Mouse (Mus musculus): Measurements from ENCODE around the gene Tmem107. TPM values are rescaled to one million over a fixed set of nuclear protein-coding genes. Genes with fewer than 3 reads are reported as not detected.
A peak's percentile ranks its signal among the peaks of the same experiment; 100 is the strongest.

Tmem107 gene
- polyA plus RNA-seq, 2 experiments = 12.0 to 21.9 TPM

- no peak for ATAC-seq (ENCODE audit: insufficient read depth)
- Histone ChIP-seq H3K4me3 (ENCODE audit: insufficient read depth in 1 of 2, low read depth in 2 of 2, low read length in 2 of 2) (no peak overlapping the region), H3K27ac (no peak overlapping the region), H3K9me3 (ENCODE audit: control insufficient read depth, low read length) (no peaks in the 10 kb centered on the region), H3K36me3 (replicated peaks; ENCODE audit: control insufficient read depth, insufficient read depth, low read depth) (peaks cover 8% of the 10 kb centered on the region), H3K9ac (replicated peaks) (no peak overlapping the region), H3K4me2 (ENCODE audit: low read depth) (no peak overlapping the region), H3K27me3 (ENCODE audit: control insufficient read depth, insufficient read depth, low read length) (no peaks in the 10 kb centered on the region), H3K4me1 (replicated peaks; ENCODE audit: control insufficient read depth in 2 of 2, insufficient read depth in 2 of 2, low read length in 1 of 2) (peaks cover 4 to 13% of the 10 kb centered on the region in 2 experiments)
- TF ChIP-seq EP300 (IDR thresholded peaks at IDR 0.05; ENCODE audit: low read depth) = no peak
- no peak for TF ChIP-seq CTCF (IDR thresholded peaks at IDR 0.05; ENCODE audit: low read depth)
- no peak for DNase-seq (ENCODE audit: low read depth in 3 of 3, low spot score in 3 of 3)
- WGBS (ENCODE audit: insufficient replicate concordance) = 83% methylated on average over 11 of the region's 11 CpGs
Observed at GRCm38 (mm10) chr11:69106842-69107241, 36.2 kb downstream of the Tmem107 start.

DNA sequence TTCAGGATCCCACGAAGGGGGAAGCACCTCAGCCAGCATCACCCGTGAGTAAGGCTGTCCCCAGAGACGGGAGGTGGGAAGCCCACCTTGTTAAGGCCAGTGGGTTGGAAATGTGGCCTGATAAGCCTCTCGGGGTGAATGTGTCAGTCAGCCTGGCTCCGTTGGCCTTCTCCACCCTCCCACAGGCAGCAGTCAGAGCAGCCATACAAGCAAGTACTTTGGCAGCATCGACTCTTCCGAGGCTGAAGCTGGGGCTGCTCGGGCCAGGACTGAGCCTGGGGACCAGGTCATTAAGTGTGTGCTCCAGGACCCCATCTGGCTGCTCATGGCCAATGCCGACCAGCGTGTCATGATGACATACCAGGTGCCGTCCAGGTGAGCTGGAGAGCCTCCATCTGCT is 37.1 kb downstream of the Tmem107 start:
- peaks cover 8% of the 10 kb centered on the region for H3K36me3 ChIP-seq (replicated peaks; ENCODE audit: control insufficient read depth, insufficient read depth, low read depth)
- no peak overlapping the region for H3K27ac ChIP-seq
- H3K4me3 ChIP-seq (ENCODE audit: insufficient read depth in 1 of 2, low read depth in 2 of 2, low read length in 2 of 2) = no peak overlapping the region
- 74% methylated on average over 11 of the region's 11 CpGs for WGBS (ENCODE audit: insufficient replicate concordance)
- TF ChIP-seq CTCF (IDR thresholded peaks at IDR 0.05; ENCODE audit: low read depth) (no peak), EP300 (IDR thresholded peaks at IDR 0.05; ENCODE audit: low read depth) (no peak)
- H3K9me3 ChIP-seq (ENCODE audit: control insufficient read depth, low read length) = no peaks in the 10 kb centered on the region
- H3K9ac ChIP-seq (replicated peaks) = no peak overlapping the region
- no peak for DNase-seq (ENCODE audit: low read depth in 3 of 3, low spot score in 3 of 3)
- no peak for ATAC-seq (ENCODE audit: insufficient read depth)
- no peaks in the 10 kb centered on the region; the same call in 1 of the 2 replicates for H3K27me3 ChIP-seq (ENCODE audit: control insufficient read depth, insufficient read depth, low read length)
- no peak overlapping the region for H3K4me2 ChIP-seq (ENCODE audit: low read depth)
- peaks cover 4 to 17% of the 10 kb centered on the region in 2 experiments for H3K4me1 ChIP-seq (replicated peaks; ENCODE audit: control insufficient read depth in 2 of 2, insufficient read depth in 2 of 2, low read length in 1 of 2)

DNA sequence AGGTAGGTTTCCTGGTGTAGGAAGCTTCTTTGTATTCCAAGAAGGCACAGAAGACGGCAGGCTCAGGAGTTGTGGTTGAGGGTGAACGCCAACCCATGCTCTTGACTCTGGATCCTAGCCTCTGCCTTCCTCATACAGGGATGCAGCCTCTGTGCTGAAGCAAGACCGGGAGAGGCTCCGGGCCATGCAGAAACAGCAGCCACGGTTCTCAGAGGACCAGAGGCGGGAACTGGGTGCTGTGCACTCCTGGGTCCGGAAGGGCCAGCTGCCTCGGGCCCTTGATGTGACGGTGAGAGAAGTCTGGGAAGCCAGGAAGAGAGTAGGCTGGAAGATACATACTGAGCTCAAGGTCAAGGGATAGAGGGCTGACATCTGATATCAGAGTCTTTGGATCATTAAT is 37.6 kb downstream of the Tmem107 start:
- 81% methylated on average over 9 of the region's 9 CpGs for WGBS (ENCODE audit: insufficient replicate concordance)
- no peaks in the 10 kb centered on the region; the same call in 1 of the 2 replicates for H3K27me3 ChIP-seq (ENCODE audit: control insufficient read depth, insufficient read depth, low read length)
- TF ChIP-seq EP300 (IDR thresholded peaks at IDR 0.05; ENCODE audit: low read depth) (no peak), CTCF (IDR thresholded peaks at IDR 0.05; ENCODE audit: low read depth) (no peak)
- H3K27ac ChIP-seq = no peak overlapping the region
- DNase-seq (ENCODE audit: low read depth in 3 of 3, low spot score in 3 of 3) = no peak
- H3K9ac ChIP-seq (replicated peaks) = no peak overlapping the region
- no peak for ATAC-seq (ENCODE audit: insufficient read depth)
- H3K4me3 ChIP-seq (ENCODE audit: insufficient read depth in 1 of 2, low read depth in 2 of 2, low read length in 2 of 2) = no peak overlapping the region
- H3K36me3 ChIP-seq (replicated peaks; ENCODE audit: control insufficient read depth, insufficient read depth, low read depth) = peaks cover 8% of the 10 kb centered on the region
- no peaks in the 10 kb centered on the region for H3K9me3 ChIP-seq (ENCODE audit: control insufficient read depth, low read length)
- H3K4me2 ChIP-seq (ENCODE audit: low read depth) = no peak overlapping the region
- peaks cover 4 to 17% of the 10 kb centered on the region in 2 experiments for H3K4me1 ChIP-seq (replicated peaks; ENCODE audit: control insufficient read depth in 2 of 2, insufficient read depth in 2 of 2, low read length in 1 of 2)

GRCm38 (mm10) chr11:69109032-69109900 is 38.7 kb downstream of the Tmem107 start:
- no peak for TF ChIP-seq EP300 (IDR thresholded peaks at IDR 0.05; ENCODE audit: low read depth)
- no peak for TF ChIP-seq CTCF (IDR thresholded peaks at IDR 0.05; ENCODE audit: low read depth)
- Histone ChIP-seq H3K27me3 (ENCODE audit: control insufficient read depth, insufficient read depth, low read length) (no peaks in the 10 kb centered on the region; the same call in 1 of the 2 replicates), H3K9ac (replicated peaks) (no peak overlapping the region), H3K4me1 (replicated peaks; ENCODE audit: control insufficient read depth in 2 of 2, insufficient read depth in 2 of 2, low read length in 1 of 2) (peaks cover 4 to 17% of the 10 kb centered on the region in 2 experiments), H3K36me3 (replicated peaks; ENCODE audit: control insufficient read depth, insufficient read depth, low read depth) (peaks cover 3% of the 10 kb centered on the region; the same call in 1 of the 2 replicates), H3K9me3 (ENCODE audit: control insufficient read depth, low read length) (no peaks in the 10 kb centered on the region), H3K27ac (no peak overlapping the region), H3K4me2 (ENCODE audit: low read depth) (peak overlapping the region; percentile 75), H3K4me3 (ENCODE audit: insufficient read depth in 1 of 2, low read depth in 2 of 2, low read length in 2 of 2) (no peak overlapping the region)
- no peak for DNase-seq (ENCODE audit: low read depth in 3 of 3, low spot score in 3 of 3)
- no peak for ATAC-seq (ENCODE audit: insufficient read depth)
- 66% methylated on average over 13 of the region's 13 CpGs for WGBS (ENCODE audit: insufficient replicate concordance)

DNA sequence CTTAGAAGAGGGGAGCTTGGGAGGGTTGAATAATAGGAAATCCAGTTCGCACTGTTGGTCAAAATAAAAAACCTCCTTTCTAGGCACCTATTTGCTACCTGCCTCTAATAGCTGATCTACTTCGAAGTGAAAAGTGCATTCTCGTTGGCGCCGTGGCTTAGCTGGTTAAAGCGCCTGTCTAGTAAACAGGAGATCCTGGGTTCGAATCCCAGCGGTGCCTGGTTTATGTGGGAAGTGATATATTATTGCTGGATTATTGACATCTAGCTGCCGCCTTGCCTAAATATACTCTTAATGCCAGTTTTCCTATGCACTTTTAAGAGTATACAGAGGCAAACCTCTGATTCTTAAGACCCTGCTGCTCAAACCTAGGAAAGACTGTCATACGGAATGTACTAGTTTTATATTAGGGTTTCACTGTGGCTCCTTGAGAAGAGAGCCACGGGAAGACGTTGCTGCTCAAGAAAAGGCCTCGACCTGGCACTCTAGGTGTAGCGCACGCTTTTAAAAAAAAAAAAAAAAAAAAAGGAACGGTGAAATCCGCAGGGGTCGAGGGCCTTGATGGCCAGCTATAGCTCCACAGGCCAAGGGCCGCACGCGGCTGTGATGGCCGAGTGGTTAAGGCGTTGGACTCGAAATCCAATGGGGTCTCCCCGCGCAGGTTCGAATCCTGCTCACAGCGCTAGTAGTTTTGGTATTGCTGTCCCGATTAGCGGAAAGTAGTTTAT is 39.9 kb downstream of the Tmem107 start:
- Histone ChIP-seq H3K4me2 (ENCODE audit: low read depth) (peak overlapping the region; percentile 75), H3K9me3 (ENCODE audit: control insufficient read depth, low read length) (no peaks in the 10 kb centered on the region), H3K27ac (peak overlapping the region; percentile 28; the same call in 1 of the 2 replicates), H3K4me3 (ENCODE audit: insufficient read depth in 1 of 2, low read depth in 2 of 2, low read length in 2 of 2) (peak overlapping the region; percentile 58 to 68), H3K4me1 (replicated peaks; ENCODE audit: control insufficient read depth in 2 of 2, insufficient read depth in 2 of 2, low read length in 1 of 2) (peaks cover 4 to 17% of the 10 kb centered on the region in 2 experiments), H3K9ac (replicated peaks) (peak overlapping the region; percentile 50), H3K36me3 (replicated peaks; ENCODE audit: control insufficient read depth, insufficient read depth, low read depth) (peaks cover under 1% of the 10 kb centered on the region; the same call in 1 of the 2 replicates), H3K27me3 (ENCODE audit: control insufficient read depth, insufficient read depth, low read length) (no peaks in the 10 kb centered on the region; the same call in 1 of the 2 replicates)
- DNase-seq (ENCODE audit: low read depth in 3 of 3, low spot score in 3 of 3) (peak; percentile 79 to 83 (median 82)), ATAC-seq (ENCODE audit: insufficient read depth) (peak; percentile 81)
- under 1% methylated on average over 30 of the region's 30 CpGs for WGBS (ENCODE audit: insufficient replicate concordance)
- no peak for TF ChIP-seq CTCF (IDR thresholded peaks at IDR 0.05; ENCODE audit: low read depth)
- 0 out of 2 replicates have a peak, but pooled peaks have one; percentile 15 for TF ChIP-seq EP300 (IDR thresholded peaks at IDR 0.05; ENCODE audit: low read depth)

Measured in liver, embryonic 14.5 days (tissue).